Mouse (Mus musculus): ENCODE data around the gene 2010109A12Rik.

The 2010109A12Rik gene

DNA sequence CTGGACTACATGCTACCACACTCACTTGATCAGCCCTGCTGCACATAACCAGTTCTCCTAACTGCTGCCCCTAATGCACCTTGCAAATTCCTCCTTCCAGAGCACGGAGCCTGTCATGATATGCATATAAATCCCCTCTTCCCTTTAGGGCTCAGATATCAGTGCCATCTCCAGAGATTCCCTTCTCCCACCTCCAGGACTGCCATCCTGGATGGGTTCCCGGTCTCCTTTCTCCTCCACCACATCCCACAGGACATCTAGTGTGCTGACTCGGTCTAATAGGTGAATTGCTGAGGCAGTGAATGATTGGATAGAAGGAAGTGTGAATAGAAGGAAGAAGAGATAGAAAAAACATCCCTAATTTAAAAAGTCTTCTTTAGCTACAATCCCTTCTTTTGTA is 25.4 kb downstream of the 2010109A12Rik start:
- DNase-seq (ENCODE audit: low spot score) = no peak

GRCm38 (mm10) chr5:93232838-93233237 is 26.5 kb downstream of the 2010109A12Rik start:
- no peak for DNase-seq (ENCODE audit: low spot score)

DNA sequence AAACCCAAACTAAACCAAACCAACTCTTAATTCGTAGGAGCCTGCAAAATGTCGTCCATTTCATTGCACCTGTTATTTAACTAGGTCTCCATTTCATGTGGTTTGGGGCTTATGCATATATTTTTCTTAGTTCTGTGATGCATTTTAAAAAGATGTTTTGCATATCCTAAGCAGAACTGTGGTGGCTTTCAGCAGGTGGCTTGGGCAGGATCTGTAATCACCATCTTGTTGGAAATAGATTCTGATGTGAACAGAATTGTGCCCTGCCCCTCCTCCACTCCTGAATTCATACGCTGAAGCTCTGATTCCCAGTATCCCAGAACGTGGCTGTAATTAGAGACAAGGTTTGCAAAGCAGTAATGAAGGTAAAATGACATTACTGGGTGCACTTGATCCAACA is 27.8 kb downstream of the 2010109A12Rik start:
- no peak for DNase-seq (ENCODE audit: low spot score)

- DNase-seq (ENCODE audit: low spot score) = no peak
Observed at GRCm38 (mm10) chr5:93234605-93235004, 28.3 kb downstream of the 2010109A12Rik start.

GRCm38 (mm10) chr5:93235888-93236287 is 29.6 kb downstream of the 2010109A12Rik start:
- DNase-seq (ENCODE audit: low spot score) = no peak

GRCm38 (mm10) chr5:93236541-93236940 is 30.2 kb downstream of the 2010109A12Rik start:
- no peak for DNase-seq (ENCODE audit: low spot score)

DNA sequence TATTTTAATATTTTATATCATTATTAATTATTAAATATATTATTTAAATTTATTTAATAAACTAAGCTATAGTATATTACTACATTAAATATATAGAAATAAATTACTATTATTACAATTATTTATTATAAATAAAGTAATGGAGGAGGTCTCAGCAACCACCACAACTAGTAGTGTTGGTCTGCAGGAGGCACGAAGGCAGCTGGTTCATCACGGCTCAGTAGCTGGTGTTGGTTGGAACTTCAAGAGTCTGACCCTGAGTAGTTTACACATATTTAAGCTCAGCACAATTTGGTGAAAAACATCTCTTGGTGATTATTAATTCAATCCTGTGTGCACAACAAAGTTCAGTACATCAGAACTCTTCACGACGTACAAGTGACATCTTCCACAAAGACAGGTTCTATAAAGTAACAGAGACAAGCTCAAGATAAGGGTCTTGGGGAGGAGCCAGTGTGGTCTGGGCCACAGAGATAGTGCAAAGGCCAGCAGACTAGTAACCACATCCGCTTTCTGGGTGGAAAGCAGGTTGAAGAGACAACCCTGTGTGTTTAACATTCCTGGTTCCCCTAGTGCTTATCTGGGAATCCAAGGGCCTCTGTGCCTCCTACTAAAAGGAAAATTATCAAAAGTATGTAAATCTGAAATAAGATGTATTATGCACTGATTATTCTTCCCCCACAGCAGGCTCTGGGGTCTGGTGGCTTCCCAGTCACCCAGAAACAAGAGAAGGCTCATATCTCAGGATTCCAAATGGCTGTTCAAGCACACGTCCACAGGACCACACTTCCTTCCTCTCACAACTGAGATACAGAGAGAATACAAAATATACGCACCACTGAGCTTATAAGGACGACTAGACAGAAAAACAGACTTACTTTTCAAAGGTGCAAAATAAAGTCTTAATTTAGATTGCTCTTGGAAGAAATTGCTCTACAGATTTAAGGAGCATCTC is 33.5 kb downstream of the 2010109A12Rik start:
- no peak for DNase-seq (ENCODE audit: low spot score)

GRCm38 (mm10) chr5:93245280-93245679 is 39.0 kb downstream of the 2010109A12Rik start:
- DNase-seq (ENCODE audit: low spot score) = no peak

DNA sequence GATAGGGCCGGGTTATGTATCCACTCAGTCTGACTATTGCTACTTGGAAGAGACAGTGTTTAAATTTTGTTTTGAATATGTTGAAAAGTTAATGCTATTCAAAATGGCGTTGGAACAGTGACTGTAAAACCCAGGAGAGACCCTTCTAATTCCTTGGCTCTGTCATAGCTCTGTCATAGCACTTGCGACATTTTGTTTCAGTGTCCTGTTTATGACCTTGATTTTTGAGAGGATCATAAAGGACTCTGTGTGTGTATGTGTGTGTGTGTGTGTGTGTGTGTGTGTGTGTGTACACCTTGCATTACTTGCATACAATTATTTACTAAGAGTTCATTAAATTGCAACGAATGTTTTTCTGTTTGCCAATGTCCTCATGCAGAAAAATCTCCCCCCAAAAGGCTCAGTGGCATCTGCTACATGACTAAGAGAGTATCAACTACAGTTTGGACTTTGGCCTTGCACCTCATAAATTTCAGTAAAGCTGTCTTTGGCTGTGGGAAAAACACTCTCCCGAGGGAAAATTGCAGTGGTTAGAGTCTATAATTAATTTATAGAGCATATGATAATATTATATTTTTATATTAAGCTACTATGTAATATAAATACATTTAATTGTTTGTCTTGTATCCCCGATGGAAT is 43.7 kb downstream of the 2010109A12Rik start:
- no peak for DNase-seq (ENCODE audit: low spot score)

DNA sequence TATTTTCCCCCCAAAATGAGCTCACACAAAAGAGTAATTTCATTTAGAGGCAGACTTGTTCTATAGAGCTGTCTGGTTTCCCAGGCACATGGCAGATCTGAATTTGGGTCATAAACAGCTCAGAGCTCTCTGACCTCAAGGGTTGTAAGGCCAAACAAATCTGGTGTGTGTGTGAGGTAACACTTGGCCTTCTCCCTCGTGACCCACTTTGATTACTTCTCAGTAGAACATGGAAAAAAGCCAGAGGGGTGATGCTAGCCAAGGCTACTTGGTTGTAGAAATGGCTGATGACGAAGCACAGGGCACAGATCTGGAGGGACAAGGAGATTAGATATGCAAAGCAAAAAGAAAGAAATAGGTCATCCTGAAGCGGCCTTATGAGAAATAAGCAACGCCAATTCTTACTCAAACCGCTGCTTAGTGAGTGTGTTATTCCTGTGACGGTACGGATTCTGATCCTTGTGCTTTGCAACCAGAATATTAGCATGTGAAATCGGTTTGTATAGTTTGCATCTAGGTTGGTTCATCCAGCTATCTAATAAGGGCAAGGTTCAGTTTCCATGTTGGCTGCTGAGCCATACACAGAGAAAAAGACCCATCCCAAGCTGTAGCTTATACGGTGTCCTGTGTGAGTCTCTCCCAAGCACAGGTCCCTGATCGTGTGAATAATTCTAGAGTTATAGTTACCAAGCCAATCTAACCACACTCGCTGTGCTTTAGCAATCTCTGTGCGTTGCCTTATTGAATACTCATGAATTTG is 44.9 kb downstream of the 2010109A12Rik start:
- no peak for DNase-seq (ENCODE audit: low spot score)

- DNase-seq (ENCODE audit: low spot score) = no peak
Observed at GRCm38 (mm10) chr5:93255759-93256265, 49.5 kb downstream of the 2010109A12Rik start.

DNA sequence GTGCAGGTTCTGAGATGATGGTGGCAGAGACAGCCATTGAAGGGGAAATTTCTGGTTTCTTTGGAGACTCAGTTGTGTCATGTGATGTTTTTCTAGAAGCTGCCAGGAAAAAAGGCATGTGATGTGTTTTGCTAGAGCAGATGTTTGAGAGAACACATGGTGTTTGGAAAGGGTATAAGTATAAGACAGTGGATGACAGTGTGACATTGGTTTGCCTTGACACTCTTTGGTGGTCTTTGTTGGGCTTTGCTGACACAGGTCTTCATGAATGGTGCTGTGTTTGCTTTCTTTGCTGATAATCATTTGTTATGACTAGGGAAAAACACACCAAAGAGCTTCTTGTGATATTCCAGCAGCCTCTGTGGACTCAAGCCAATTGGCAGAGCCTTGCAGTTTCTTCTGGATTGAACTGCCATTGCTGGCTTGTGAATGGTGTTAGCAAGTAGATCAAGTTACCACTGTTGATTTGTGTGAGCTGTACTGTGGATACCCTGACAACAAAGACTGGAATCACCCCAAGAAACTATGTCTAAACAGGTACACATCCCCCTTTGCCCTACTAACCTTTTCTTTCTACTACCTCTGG is 50.6 kb downstream of the 2010109A12Rik start:
- no peak for DNase-seq (ENCODE audit: low spot score)

- DNase-seq (ENCODE audit: low spot score) = no peak
Observed at GRCm38 (mm10) chr5:93259349-93259748, 53.0 kb downstream of the 2010109A12Rik start.

GRCm38 (mm10) chr5:93260983-93261382 is 54.7 kb downstream of the 2010109A12Rik start:
- DNase-seq (ENCODE audit: low spot score) = no peak

GRCm38 (mm10) chr5:93262751-93263150 is 56.4 kb downstream of the 2010109A12Rik start:
- DNase-seq (ENCODE audit: low spot score) = peak; percentile 12
